Mouse (Mus musculus): ENCODE measurements at regions not wholly inside any gene's neighbourhood (a gene's known extent, or its start where the extent isn't known, plus 50 kb on each side); places are given as distances from the start of the nearest gene placed in this dataset.

DNA sequence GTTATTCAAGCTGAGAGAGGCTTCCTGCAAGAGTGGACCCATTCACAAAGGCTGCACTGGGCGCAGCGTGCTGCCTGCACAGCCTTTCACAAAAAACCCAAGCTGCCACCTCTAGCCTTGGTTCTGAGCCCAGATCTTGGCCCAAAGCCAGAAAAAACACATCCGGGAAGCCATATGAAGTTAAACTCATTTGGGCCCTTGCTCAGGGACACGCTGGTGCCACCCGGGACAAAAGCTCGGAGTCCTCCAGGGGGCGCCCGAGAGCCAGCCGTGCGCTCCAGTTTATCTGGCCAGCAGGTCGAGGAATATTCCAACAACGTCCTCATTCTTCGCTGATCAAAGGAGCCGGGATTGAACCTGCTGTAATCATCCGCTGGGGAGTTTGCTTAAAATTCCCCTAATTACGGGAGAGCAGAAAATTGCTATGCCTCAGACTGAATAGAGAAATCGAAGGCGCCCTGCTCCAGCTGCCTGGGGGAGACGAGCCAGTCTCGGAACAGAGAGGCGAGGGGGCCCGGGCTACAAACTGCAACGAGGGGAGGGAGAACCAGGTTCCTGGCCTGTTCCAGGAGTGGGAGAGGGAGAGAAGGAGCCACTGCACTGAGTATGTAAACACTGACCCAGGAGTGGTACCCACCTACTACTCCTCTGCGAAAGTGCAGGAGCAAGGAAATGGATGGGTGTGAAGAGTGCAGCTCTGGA lies 123.0 kb upstream of the Thy1 start:
- Histone ChIP-seq H3K9me3 (ENCODE audit: control insufficient read depth, low read depth, low read length) (no peaks in the 10 kb centered on the region), H3K9ac (replicated peaks; ENCODE audit: low read depth, low read length) (no peak overlapping the region), H3K4me3 (ENCODE audit: low read depth, low read length) (no peak overlapping the region), H3K36me3 (ENCODE audit: control insufficient read depth, insufficient read depth, low read length) (no peaks in the 10 kb centered on the region), H3K27ac (ENCODE audit: low read length) (no peak overlapping the region), H3K4me1 (ENCODE audit: control insufficient read depth, insufficient read depth, low read length) (no peaks in the 10 kb centered on the region), H3K27me3 (ENCODE audit: control insufficient read depth, insufficient read depth, low read length) (no peaks in the 10 kb centered on the region), H3K4me2 (replicated peaks; ENCODE audit: low read depth, low read length) (no peak overlapping the region)
- peak; percentile 28; the same call in 1 of the 2 replicates for ATAC-seq (ENCODE audit: insufficient number of reproducible peaks, insufficient read depth, low FRiP score, low read depth)
- WGBS: 14% methylated on average over 24 of the region's 24 CpGs

DNA sequence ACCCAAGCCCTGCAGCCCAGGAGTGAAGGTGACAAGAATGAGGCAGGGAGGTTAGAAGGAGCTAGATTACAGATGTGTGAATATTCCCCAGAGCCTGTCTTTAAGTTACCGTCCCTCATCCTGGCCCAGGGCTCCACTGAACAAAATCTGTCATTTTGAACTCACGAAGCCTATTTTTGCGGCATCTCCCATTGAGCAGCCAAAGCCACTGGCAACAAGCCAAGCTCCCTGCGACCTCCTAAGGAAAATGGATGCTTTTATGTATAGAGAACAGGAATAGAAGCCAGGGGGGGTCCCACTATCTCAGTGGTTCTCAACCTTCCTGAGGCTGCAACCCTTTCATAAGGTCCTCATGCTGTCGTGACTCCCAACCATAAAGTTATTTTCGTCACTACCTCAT lies 121.0 kb upstream of the Thy1 start:
- Histone ChIP-seq H3K4me3 (ENCODE audit: low read depth, low read length) (no peak overlapping the region), H3K9ac (replicated peaks; ENCODE audit: low read depth, low read length) (no peak overlapping the region), H3K27me3 (ENCODE audit: control insufficient read depth, insufficient read depth, low read length) (no peaks in the 10 kb centered on the region), H3K4me2 (replicated peaks; ENCODE audit: low read depth, low read length) (no peak overlapping the region), H3K9me3 (ENCODE audit: control insufficient read depth, low read depth, low read length) (no peaks in the 10 kb centered on the region), H3K36me3 (ENCODE audit: control insufficient read depth, insufficient read depth, low read length) (no peaks in the 10 kb centered on the region), H3K4me1 (ENCODE audit: control insufficient read depth, insufficient read depth, low read length) (no peaks in the 10 kb centered on the region), H3K27ac (ENCODE audit: low read length) (no peak overlapping the region)
- no peak for ATAC-seq (ENCODE audit: insufficient number of reproducible peaks, insufficient read depth, low FRiP score, low read depth)
- 59% methylated on average over 6 of the region's 6 CpGs for WGBS

- Histone ChIP-seq H3K4me2 (replicated peaks; ENCODE audit: low read depth, low read length) (no peak overlapping the region), H3K9me3 (ENCODE audit: control insufficient read depth, low read depth, low read length) (no peaks in the 10 kb centered on the region), H3K27me3 (ENCODE audit: control insufficient read depth, insufficient read depth, low read length) (no peaks in the 10 kb centered on the region), H3K36me3 (ENCODE audit: control insufficient read depth, insufficient read depth, low read length) (no peaks in the 10 kb centered on the region), H3K27ac (ENCODE audit: low read length) (no peak overlapping the region), H3K4me3 (ENCODE audit: low read depth, low read length) (no peak overlapping the region), H3K9ac (replicated peaks; ENCODE audit: low read depth, low read length) (no peak overlapping the region), H3K4me1 (ENCODE audit: control insufficient read depth, insufficient read depth, low read length) (no peaks in the 10 kb centered on the region)
- ATAC-seq (ENCODE audit: insufficient number of reproducible peaks, insufficient read depth, low FRiP score, low read depth): no peak
- 51% methylated on average over 4 of the region's 4 CpGs for WGBS
These were observed 120.1 kb upstream of the Thy1 start for GRCm38 (mm10) chr9:43923088-43923487.

DNA sequence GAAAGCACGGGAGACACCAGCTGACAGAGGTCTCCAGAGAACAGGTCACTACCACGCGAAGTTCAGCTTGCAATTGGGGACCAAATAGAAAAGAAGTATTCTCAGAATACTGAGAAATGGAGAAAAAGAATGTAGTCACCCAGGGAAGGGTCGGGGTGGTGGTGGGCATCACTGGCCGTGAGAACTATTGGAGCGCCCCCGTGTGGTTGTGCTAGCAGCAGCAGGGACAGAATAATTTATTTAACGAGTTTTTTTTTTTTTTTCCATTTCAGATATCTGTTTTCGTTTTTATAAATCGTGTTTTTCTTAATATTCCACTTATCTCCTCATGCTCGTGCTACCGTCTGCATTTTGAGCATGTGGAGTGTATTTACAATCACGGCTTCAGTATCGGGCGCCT lies 118.4 kb upstream of the Thy1 start:
- Histone ChIP-seq H3K36me3 (ENCODE audit: control insufficient read depth, insufficient read depth, low read length) (no peaks in the 10 kb centered on the region), H3K9ac (replicated peaks; ENCODE audit: low read depth, low read length) (no peak overlapping the region), H3K27ac (ENCODE audit: low read length) (no peak overlapping the region), H3K4me3 (ENCODE audit: low read depth, low read length) (no peak overlapping the region), H3K9me3 (ENCODE audit: control insufficient read depth, low read depth, low read length) (no peaks in the 10 kb centered on the region), H3K4me2 (replicated peaks; ENCODE audit: low read depth, low read length) (no peak overlapping the region), H3K4me1 (ENCODE audit: control insufficient read depth, insufficient read depth, low read length) (no peaks in the 10 kb centered on the region), H3K27me3 (ENCODE audit: control insufficient read depth, insufficient read depth, low read length) (no peaks in the 10 kb centered on the region)
- 37% methylated on average over 15 of the region's 15 CpGs for WGBS
- no peak for ATAC-seq (ENCODE audit: insufficient number of reproducible peaks, insufficient read depth, low FRiP score, low read depth)

DNA sequence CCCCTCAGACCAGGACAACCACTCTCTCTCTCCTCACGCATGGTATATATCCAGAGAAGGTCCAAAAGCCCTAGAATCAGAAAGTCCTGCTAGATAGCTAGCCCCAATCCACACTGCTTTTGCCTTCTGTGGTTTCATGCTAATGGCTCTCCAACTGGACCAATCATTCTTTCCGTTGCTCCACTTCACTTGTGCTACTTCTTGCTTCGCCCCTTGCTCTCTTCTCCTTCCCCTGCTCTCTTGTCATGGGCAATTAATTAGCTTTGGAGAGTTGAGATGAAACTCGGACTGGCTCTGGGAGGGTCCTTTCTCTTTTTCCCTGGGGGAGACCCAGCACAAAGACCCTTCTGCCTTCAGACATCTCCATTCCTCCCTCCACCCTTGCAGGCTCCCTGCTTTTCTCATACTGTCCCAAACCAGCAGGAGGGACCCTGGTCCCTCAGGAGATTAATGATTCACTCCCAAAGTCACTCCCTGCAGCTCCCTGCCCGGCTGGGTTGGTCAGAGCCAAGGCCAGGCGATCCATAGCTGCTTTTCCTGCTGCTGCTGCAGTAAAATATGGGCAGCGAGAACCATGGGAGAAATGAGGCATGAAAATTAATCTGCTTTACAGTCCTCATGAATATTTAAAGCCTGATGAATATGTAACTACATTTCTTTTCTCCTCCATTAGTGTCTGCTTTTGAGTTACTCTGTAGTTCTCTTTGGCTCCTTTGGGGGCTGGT lies 113.7 kb upstream of the Thy1 start:
- no peak overlapping the region for H3K4me2 ChIP-seq (replicated peaks; ENCODE audit: low read depth, low read length)
- no peak for ATAC-seq (ENCODE audit: insufficient number of reproducible peaks, insufficient read depth, low FRiP score, low read depth)
- H3K27ac ChIP-seq (ENCODE audit: low read length): no peak overlapping the region
- H3K36me3 ChIP-seq (ENCODE audit: control insufficient read depth, insufficient read depth, low read length): no peaks in the 10 kb centered on the region
- WGBS: 25% methylated on average over 7 of the region's 7 CpGs
- no peak overlapping the region for H3K4me3 ChIP-seq (ENCODE audit: low read depth, low read length)
- H3K4me1 ChIP-seq (ENCODE audit: control insufficient read depth, insufficient read depth, low read length): no peaks in the 10 kb centered on the region
- H3K9ac ChIP-seq (replicated peaks; ENCODE audit: low read depth, low read length): no peak overlapping the region
- H3K27me3 ChIP-seq (ENCODE audit: control insufficient read depth, insufficient read depth, low read length): no peaks in the 10 kb centered on the region
- H3K9me3 ChIP-seq (ENCODE audit: control insufficient read depth, low read depth, low read length): no peaks in the 10 kb centered on the region

- no peak overlapping the region for H3K27ac ChIP-seq (ENCODE audit: low read length)
These were observed 113.2 kb upstream of the Thy1 start for GRCm38 (mm10) chr9:43930037-43930404.

GRCm38 (mm10) chr9:43930476-43930875 lies 112.7 kb upstream of the Thy1 start:
- Histone ChIP-seq H3K27ac (ENCODE audit: low read length) (no peak overlapping the region), H3K4me1 (ENCODE audit: control insufficient read depth, insufficient read depth, low read length) (no peaks in the 10 kb centered on the region), H3K9me3 (ENCODE audit: control insufficient read depth, low read depth, low read length) (no peaks in the 10 kb centered on the region), H3K4me2 (replicated peaks; ENCODE audit: low read depth, low read length) (no peak overlapping the region), H3K27me3 (ENCODE audit: control insufficient read depth, insufficient read depth, low read length) (no peaks in the 10 kb centered on the region), H3K4me3 (ENCODE audit: low read depth, low read length) (no peak overlapping the region), H3K9ac (replicated peaks; ENCODE audit: low read depth, low read length) (no peak overlapping the region), H3K36me3 (ENCODE audit: control insufficient read depth, insufficient read depth, low read length) (no peaks in the 10 kb centered on the region)
- WGBS: 61% methylated on average over 3 of the region's 3 CpGs
- ATAC-seq (ENCODE audit: insufficient number of reproducible peaks, insufficient read depth, low FRiP score, low read depth): no peak

More at GRCm38 (mm10) chr9:43930037-43930404, 113.2 kb upstream of the Thy1 start:
- Histone ChIP-seq H3K9me3 (ENCODE audit: control insufficient read depth, low read depth, low read length) (no peaks in the 10 kb centered on the region), H3K4me2 (replicated peaks; ENCODE audit: low read depth, low read length) (no peak overlapping the region), H3K4me1 (ENCODE audit: control insufficient read depth, insufficient read depth, low read length) (no peaks in the 10 kb centered on the region), H3K27me3 (ENCODE audit: control insufficient read depth, insufficient read depth, low read length) (no peaks in the 10 kb centered on the region), H3K4me3 (ENCODE audit: low read depth, low read length) (no peak overlapping the region), H3K9ac (replicated peaks; ENCODE audit: low read depth, low read length) (no peak overlapping the region), H3K36me3 (ENCODE audit: control insufficient read depth, insufficient read depth, low read length) (no peaks in the 10 kb centered on the region)
- ATAC-seq (ENCODE audit: insufficient number of reproducible peaks, insufficient read depth, low FRiP score, low read depth): no peak

GRCm38 (mm10) chr9:43934012-43934690 lies 109.0 kb upstream of the Thy1 start:
- H3K4me2 ChIP-seq (replicated peaks; ENCODE audit: low read depth, low read length): no peak overlapping the region
- 0 out of 2 replicates have a peak, but pooled peaks have one; percentile 18 for ATAC-seq (ENCODE audit: insufficient number of reproducible peaks, insufficient read depth, low FRiP score, low read depth)

More at GRCm38 (mm10) chr9:43934012-43934690, 109.0 kb upstream of the Thy1 start:
- H3K4me3 ChIP-seq (ENCODE audit: low read depth, low read length): no peak overlapping the region
- no peaks in the 10 kb centered on the region for H3K27me3 ChIP-seq (ENCODE audit: control insufficient read depth, insufficient read depth, low read length)
- no peaks in the 10 kb centered on the region for H3K9me3 ChIP-seq (ENCODE audit: control insufficient read depth, low read depth, low read length)
- H3K27ac ChIP-seq (ENCODE audit: low read length): no peak overlapping the region
- 16% methylated on average over 18 of the region's 18 CpGs for WGBS
- no peaks in the 10 kb centered on the region for H3K36me3 ChIP-seq (ENCODE audit: control insufficient read depth, insufficient read depth, low read length)
- H3K4me1 ChIP-seq (ENCODE audit: control insufficient read depth, insufficient read depth, low read length): no peaks in the 10 kb centered on the region
- H3K9ac ChIP-seq (replicated peaks; ENCODE audit: low read depth, low read length): no peak overlapping the region
